Mouse (Mus musculus): Measurements from ENCODE around the gene Sec23a.
"Not testable (repeated sequence)": the region's sequence is repeated elsewhere in the genome, so short reads cannot be mapped to it uniquely, and the experiment has no call there.

The Sec23a gene

DNA sequence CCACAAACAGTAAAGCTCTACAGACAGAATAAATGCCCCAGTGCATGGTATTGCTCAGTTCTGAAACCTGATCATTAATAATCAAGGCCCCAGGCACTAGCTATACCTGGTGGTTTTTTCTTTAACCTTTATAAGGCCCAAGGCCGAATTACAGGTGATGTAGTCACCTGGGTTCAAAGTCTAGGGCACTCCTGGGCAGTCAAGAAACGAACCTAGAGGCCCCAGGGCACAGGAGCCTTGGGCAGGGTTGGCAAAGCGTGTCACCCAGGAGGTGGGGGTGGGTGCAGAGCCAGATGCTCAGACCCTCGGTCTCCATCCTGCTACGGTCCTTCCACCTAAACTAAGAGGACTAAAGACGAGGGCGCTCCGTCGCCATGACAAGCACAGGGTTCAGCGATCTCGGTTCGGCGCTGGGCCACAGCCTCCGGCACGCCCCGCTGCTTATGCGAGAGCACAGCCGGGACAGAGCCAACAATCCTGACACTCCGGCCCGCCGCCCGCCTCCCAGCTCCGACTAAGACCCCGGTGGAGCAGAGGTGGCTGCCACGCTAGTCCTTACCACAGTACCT is 458 bp downstream of the Sec23a start:
- in situ Hi-C loops (cut with MboI; ENCODE audit: unreplicated experiment in 2 of 2): loop anchor here (5.0 to 25.0 kb wide), 4 partner anchors 51 to 526 kb away; partner anchors contain the start of genes Fbxo33 (in 1 of the 2) and Trappc6b (in 1 of the 2)

DNA sequence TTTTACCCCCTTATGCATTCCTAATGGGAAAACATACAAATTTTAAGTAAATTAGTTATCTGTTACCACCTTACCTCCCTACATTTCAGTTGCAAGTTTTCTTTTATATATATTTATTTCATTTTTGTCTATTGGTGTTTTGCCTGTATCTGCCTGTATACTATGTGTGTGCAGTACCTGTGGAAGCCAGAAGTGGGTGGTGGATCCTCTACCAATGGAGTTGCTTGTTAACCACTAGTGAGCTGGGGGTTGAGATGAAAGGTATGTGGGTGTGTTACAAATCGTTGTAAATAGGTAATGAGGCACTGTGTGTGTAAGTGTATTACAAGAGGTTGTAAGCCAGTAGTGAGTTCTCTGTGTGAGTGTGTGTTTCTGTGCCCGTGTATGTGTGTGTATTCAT is 1.3 kb downstream of the Sec23a start:
- in situ Hi-C loops (cut with MboI; ENCODE audit: unreplicated experiment in 2 of 2): loop anchor here (5.0 to 25.0 kb wide), 4 partner anchors 52 to 527 kb away; partner anchors contain the start of genes Fbxo33 (in 1 of the 2) and Trappc6b (in 1 of the 2)

DNA sequence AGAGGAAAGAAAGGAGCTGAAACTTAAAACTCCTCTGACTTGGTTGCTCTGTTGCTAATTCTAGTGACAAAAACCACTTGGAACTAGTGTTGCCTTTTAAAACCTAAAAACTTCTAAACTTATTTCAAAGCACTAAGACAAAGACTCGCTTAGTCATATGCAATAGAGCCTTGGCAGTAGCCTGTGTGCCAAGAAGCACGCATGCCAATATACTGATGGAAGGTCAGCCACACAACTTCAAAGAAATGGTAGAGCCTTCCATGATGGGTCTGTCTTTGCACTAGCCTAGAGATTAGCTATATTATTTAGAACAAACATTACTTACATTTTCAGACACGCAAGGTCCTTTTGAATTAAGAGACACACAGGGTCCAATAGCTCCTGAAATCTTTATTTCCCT is 26.1 kb downstream of the Sec23a start:
- in situ Hi-C loops (cut with MboI; ENCODE audit: unreplicated experiment in 2 of 2): no loop called here

GRCm38 (mm10) chr12:58981178-58981661 is 30.6 kb downstream of the Sec23a start:
- in situ Hi-C loops (cut with MboI; ENCODE audit: unreplicated experiment in 2 of 2): not testable (repeated sequence)

DNA sequence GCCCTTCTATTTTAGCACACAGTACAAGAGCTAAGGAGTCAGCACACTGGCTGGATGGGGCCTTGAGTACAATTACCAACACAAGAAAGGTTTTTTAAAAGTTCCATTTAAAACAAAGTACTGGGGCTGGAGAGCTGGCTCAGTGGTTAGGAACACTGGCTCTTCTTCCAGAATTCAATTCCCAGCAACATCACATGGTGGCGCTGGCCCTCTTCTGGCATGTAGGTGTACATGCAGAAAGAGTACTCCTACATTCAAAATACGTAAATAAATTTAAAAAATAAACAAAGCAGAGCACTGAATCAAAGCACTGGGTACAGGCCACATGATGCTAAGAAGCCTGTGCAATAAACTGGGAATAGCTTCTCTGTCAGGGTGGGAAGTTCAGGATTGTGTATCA is 34.9 kb downstream of the Sec23a start:
- in situ Hi-C loops (cut with MboI; ENCODE audit: unreplicated experiment in 2 of 2): no loop called here

GRCm38 (mm10) chr12:58964583-58964982 is 47.2 kb downstream of the Sec23a start:
- in situ Hi-C loops (cut with MboI; ENCODE audit: unreplicated experiment in 2 of 2): no loop called here

- in situ Hi-C loops (cut with MboI; ENCODE audit: unreplicated experiment in 2 of 2): no loop called here
These were observed 51.0 kb downstream of the Sec23a start for GRCm38 (mm10) chr12:58960844-58961243.

- in situ Hi-C loops (cut with MboI; ENCODE audit: unreplicated experiment in 2 of 2): no loop called here
These were observed 55.2 kb downstream of the Sec23a start for GRCm38 (mm10) chr12:58956624-58957023.

DNA sequence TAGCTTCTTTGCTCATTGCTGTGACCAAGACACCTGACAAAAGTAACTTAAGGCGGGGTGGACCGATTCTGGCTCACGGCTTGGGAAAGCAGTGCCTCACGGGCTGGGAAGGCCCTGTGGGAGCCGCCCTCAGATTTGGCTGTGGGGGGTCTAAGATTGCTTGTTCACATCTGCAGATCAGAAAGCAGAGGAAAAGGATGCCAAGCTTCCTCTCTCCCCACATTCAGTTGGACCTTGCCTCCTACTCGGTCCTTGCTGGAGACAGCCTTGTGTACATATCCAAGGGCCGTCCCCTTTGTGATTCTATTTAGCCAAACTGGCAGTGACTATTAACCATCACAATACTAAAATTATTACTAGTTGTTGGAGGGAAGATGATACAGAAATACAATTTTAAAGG is 55.7 kb downstream of the Sec23a start:
- in situ Hi-C loops (cut with MboI; ENCODE audit: unreplicated experiment in 2 of 2): no loop called here

- in situ Hi-C loops (cut with MboI; ENCODE audit: unreplicated experiment in 2 of 2): loop anchor here (5.0 kb wide), 2 partner anchors 1121 to 1666 kb away; no protein-coding TSS in a partner anchor
These were observed 63.9 kb downstream of the Sec23a start for GRCm38 (mm10) chr12:58947879-58948278.

- in situ Hi-C loops (cut with MboI; ENCODE audit: unreplicated experiment in 2 of 2): loop anchor here (5.0 kb wide), 2 partner anchors 1120 to 1665 kb away; no protein-coding TSS in a partner anchor
These were observed 64.6 kb downstream of the Sec23a start for GRCm38 (mm10) chr12:58947231-58947630.

GRCm38 (mm10) chr12:58942544-58942943 is 69.3 kb downstream of the Sec23a start:
- in situ Hi-C loops (cut with MboI; ENCODE audit: unreplicated experiment in 2 of 2): loop anchor here in 1 of 2 experiments (5.0 kb wide), 1 partner anchor 1110 kb away; no protein-coding TSS in a partner anchor

- in situ Hi-C loops (cut with MboI; ENCODE audit: unreplicated experiment in 2 of 2): no loop called here
These were observed 77.2 kb downstream of the Sec23a start for GRCm38 (mm10) chr12:58934580-58934979.

GRCm38 (mm10) chr12:58924996-58925395 is 86.8 kb downstream of the Sec23a start:
- in situ Hi-C loops (cut with MboI; ENCODE audit: unreplicated experiment in 2 of 2): loop anchor here in 1 of 2 experiments (10.0 kb wide), 1 partner anchor 1650 kb away; no protein-coding TSS in a partner anchor

DNA sequence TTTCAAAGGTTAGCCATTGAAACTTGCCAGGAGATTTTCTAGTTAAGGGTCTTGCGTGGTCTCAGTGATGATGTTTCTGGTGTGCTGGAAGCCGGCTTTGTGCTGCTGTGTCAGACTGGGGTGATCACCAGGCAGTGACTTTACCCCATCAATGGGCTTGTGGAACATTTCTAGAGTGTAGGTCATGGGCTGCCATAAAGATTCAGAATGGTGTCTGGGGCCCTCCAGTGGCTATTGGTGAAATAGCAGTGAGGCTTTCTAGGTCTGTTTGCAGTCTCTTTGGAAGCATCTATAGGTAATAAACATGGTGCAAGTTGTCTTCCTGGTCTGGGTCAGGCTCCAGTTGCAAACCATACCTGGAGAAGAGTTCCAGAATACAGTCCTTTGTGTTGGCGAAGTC is 87.8 kb downstream of the Sec23a start:
- in situ Hi-C loops (cut with MboI; ENCODE audit: unreplicated experiment in 2 of 2): loop anchor here in 1 of 2 experiments (10.0 kb wide), 1 partner anchor 1649 kb away; no protein-coding TSS in a partner anchor

GRCm38 (mm10) chr12:58920775-58921174 is 91.0 kb downstream of the Sec23a start:
- in situ Hi-C loops (cut with MboI; ENCODE audit: unreplicated experiment in 2 of 2): loop anchor here in 1 of 2 experiments (10.0 kb wide), 1 partner anchor 1646 kb away; no protein-coding TSS in a partner anchor

GRCm38 (mm10) chr12:58919516-58919915 is 92.3 kb downstream of the Sec23a start:
- in situ Hi-C loops (cut with MboI; ENCODE audit: unreplicated experiment in 2 of 2): no loop called here

- in situ Hi-C loops (cut with MboI; ENCODE audit: unreplicated experiment in 2 of 2): no loop called here
These were observed 102.0 kb downstream of the Sec23a start for GRCm38 (mm10) chr12:58909826-58910225.
